Mouse (Mus musculus): ENCODE measurements at regions not wholly inside any gene's neighbourhood (a gene's known extent, or its start where the extent isn't known, plus 50 kb on each side); places are given as distances from the start of the nearest gene placed in this dataset.

DNA sequence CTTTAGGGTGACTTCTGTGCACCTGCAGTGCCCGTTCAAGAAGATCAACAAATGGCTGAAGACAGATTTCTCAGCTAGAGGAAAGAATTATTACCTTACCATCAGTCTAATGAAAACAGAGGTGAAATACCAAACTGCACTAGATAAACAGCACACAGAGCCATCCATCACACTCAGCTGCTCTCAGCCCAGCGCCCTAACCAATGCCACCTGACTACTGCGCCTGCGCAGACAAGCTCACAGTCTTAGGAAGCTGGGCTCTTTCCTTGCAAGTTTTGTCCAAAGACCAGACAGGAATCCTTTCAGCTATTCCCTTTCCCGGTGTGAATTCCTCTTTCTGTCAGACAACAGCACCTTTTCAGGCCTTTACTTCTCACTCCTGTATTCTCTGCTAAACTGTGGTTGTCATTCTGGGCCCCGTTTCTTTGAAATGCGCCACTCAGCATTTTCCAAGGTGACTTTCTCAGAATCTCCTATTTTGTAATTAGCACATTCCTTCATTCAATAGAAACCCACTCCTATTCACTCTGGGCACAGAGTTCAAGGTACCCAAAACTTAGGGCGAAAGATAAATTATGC, 292.8 kb downstream of the Mtx2 start:
- TF ChIP-seq CTCF (IDR thresholded peaks at IDR 0.05; ENCODE audit: insufficient read depth, low read length) = no peak
- no peak for TF ChIP-seq POLR2A (IDR thresholded peaks at IDR 0.05; ENCODE audit: borderline replicate concordance, extremely low read depth, low read depth, low read length)
